Mouse (Mus musculus): ENCODE data around the gene Agt. TPM values are rescaled to one million over a fixed set of nuclear protein-coding genes. Genes with fewer than 3 reads are reported as not detected.

Agt gene
- total RNA-seq, 2 experiments from 2014 or later = 28.5 to 37.1 TPM

- no peak for DNase-seq (ENCODE audit: low spot score in 2 of 2)
Observed at GRCm38 (mm10) chr8:124507572-124508320, 61.8 kb downstream of the Agt start.

Other genes starting within 250 kb of the Agt start
- gene Pgbd5, start 130.0 kb downstream of the Agt start, total RNA-seq (2021) = 1 to 10 TPM; 2.0 to 2.5 TPM
- 10 to 100 TPM; 29.3 to 33.9 TPM for gene Cog2, start 48.9 kb downstream of the Agt start, total RNA-seq (2021)
- gene Capn9, start 6.4 kb upstream of the Agt start, total RNA-seq (2021) = not detected
- 10 to 100 TPM; 49.3 to 51.7 TPM for gene 2310022B05Rik, start 93.7 kb upstream of the Agt start, total RNA-seq (2021)
- gene Ttc13, start 152.3 kb upstream of the Agt start, total RNA-seq (2021) = 10 to 100 TPM; 28.2 to 33.1 TPM
- gene Arv1, start 152.4 kb upstream of the Agt start, total RNA-seq (2021) = 1 to 10 TPM; 6.6 to 7.1 TPM
- under 1 TPM; 0.86 to 0.96 TPM for gene Fam89a, start 182.1 kb upstream of the Agt start, total RNA-seq (2021)
- gene Trim67, start 223.4 kb upstream of the Agt start, total RNA-seq (2021) = under 1 TPM; 0.12 to 0.13 TPM

Data from gastrocnemius, postnatal 4 days (tissue).